8 mouse cellular contexts compared by ENCODE assay signal in the genomic region with DNA sequence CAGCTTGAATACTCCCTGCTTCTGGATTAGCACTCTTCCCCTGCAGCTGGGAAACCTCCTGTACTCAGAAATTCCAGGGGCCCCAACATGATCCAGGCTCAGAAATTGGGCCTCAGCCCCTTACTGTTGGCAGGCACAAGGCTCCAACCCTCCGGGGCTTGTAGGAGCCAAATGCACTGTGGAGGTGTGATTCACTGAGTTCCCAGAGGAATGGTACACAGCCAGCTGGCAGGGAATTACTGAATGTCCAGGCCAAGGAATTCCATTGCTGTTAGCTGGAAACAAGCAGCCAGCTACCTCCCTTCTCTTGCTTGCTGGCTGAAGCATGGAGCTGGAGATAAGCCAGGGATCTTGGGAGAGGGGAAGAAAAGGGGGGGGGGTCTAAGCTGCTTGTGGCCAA.
A peak's percentile ranks its signal among the peaks of the same experiment; 100 is the strongest.
DNase-seq lines count a peak whose midpoint lies in the region; ATAC-seq and TF ChIP-seq lines count a peak whose summit lies in the region.
"Had no signal": no experiment of that assay in that cellular context is flagged by ENCODE, and none has a peak within 500 bp of the region (broad histone marks: within the 10 kb centered on the region; RNA-seq: fewer than 3 reads in every experiment).

No protein-coding gene starts in this region.

- H3K27ac ChIP-seq in heart, adult 2 months, result no peak overlapping the region
- H3K27ac ChIP-seq in kidney, embryonic 16.5 days (ENCODE audit: low read length), result no peak overlapping the region
- H3K27ac ChIP-seq: midbrain, embryonic 12.5 days had no signal

- 0% methylated on average over 1 of the region's 1 CpGs for WGBS in heart, adult 2 months
- 23% methylated on average over 1 of the region's 1 CpGs for WGBS in kidney, embryonic 16.5 days

- no peak for TF ChIP-seq POLR2A in heart, adult 2 months (IDR thresholded peaks at IDR 0.05; ENCODE audit: insufficient read depth, low read depth, low read length)

- no peaks in the 10 kb centered on the region for H3K79me2 ChIP-seq in heart, adult 2 months (replicated peaks; ENCODE audit: control insufficient read depth, insufficient read depth, low read length)

- H3K4me3 ChIP-seq in heart, adult 2 months, result no peak overlapping the region
- no peak overlapping the region for H3K4me3 ChIP-seq in kidney, embryonic 16.5 days (ENCODE audit: low read length)
- H3K4me3 ChIP-seq: midbrain, embryonic 12.5 days had no signal

- no peak for TF ChIP-seq CTCF in heart, adult 2 months (IDR thresholded peaks at IDR 0.05)

- TF ChIP-seq EP300 in heart, adult 2 months (IDR thresholded peaks at IDR 0.05; ENCODE audit: insufficient read depth, low read depth, low read length), result 0 out of 2 replicates have a peak, but pooled peaks have one; percentile 68

- H3K4me1 ChIP-seq in heart, adult 2 months (ENCODE audit: control insufficient read depth, insufficient read depth, low read length), result no peaks in the 10 kb centered on the region
- H3K4me1 ChIP-seq in kidney, embryonic 16.5 days (ENCODE audit: insufficient read depth, low read length), result no peaks in the 10 kb centered on the region
- H3K4me1 ChIP-seq: midbrain, embryonic 12.5 days had no signal

- H3K9ac ChIP-seq in heart, adult 2 months (ENCODE audit: low read depth, low read length), result no peak overlapping the region
- H3K9ac ChIP-seq in kidney, embryonic 16.5 days (replicated peaks; ENCODE audit: low read length), result no peak overlapping the region
- H3K9ac ChIP-seq: midbrain, embryonic 12.5 days had no signal

- H3K27me3 ChIP-seq in heart, adult 2 months (ENCODE audit: control insufficient read depth, insufficient read depth, low read length), result no peaks in the 10 kb centered on the region
- H3K27me3 ChIP-seq in kidney, embryonic 16.5 days (ENCODE audit: insufficient read depth, low read length), result no peaks in the 10 kb centered on the region
- H3K27me3 ChIP-seq: midbrain, embryonic 12.5 days had no signal

- peak; percentile 51; the same call in 1 of the 2 replicates for ATAC-seq in kidney, embryonic 16.5 days (ENCODE audit: low FRiP score, low TSS enrichment)

- H3K4me2 ChIP-seq in kidney, embryonic 16.5 days (replicated peaks; ENCODE audit: low read depth, low read length), result no peak overlapping the region
- H3K4me2 ChIP-seq: midbrain, embryonic 12.5 days had no signal

- peaks cover 3% of the 10 kb centered on the region for H3K9me3 ChIP-seq in kidney, embryonic 16.5 days (ENCODE audit: low read length)

- DNase-seq in adrenal gland, adult 8-10 months, result peak; percentile 18
- peak; percentile 84 to 88 for DNase-seq in cerebellum, postnatal 10 days
- DNase-seq in heart, adult 2 months, result peak; percentile 86 to 92
- DNase-seq in lung, adult 18-20 months, result peak; percentile 69 to 75
- DNase-seq in right cerebral cortex, postnatal 25 days, result peak; percentile 45
- DNase-seq in spleen, postnatal 14 days (ENCODE audit: low spot score in 2 of 2), result no peak

- intact Hi-C loops in heart, adult 2 months (cut with DNase I), result no loop called here

- H3K36me3 ChIP-seq in heart, adult 2 months (ENCODE audit: control insufficient read depth, insufficient read depth, low read length), result no peaks in the 10 kb centered on the region
- no peaks in the 10 kb centered on the region for H3K36me3 ChIP-seq in kidney, embryonic 16.5 days (ENCODE audit: insufficient read depth, low read length)
- H3K36me3 ChIP-seq: midbrain, embryonic 12.5 days had no signal

Comparison
In these comparisons a context has a peak if more than half of its experiments do, and no peak if none do; other contexts are left out.
1. DNase-seq: peak in adrenal gland, adult 8-10 months (single experiment), cerebellum, postnatal 10 days (2 of 2), heart, adult 2 months (2 of 2), lung, adult 18-20 months (2 of 2) and right cerebral cortex, postnatal 25 days (single experiment); none in spleen, postnatal 14 days (0 of 2).